In the genomic region with DNA sequence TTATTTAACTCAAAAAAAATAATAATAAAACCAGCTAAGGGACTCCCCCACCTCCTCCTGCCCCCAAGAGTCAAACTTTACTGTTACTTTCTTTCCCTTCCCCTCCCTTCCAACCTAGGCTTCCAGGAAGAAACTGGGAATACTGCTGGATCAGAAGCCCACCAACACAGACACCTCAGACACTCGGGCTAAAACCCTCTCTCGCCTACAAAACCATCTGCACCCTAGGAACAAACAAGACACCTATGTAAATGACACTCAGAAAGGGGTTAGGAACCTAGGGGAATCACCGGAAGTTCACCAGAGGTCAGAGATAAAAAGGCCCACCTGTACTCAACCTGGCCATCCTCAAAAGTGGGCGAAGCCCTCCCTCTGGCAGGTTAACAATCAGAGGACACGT, we compare ENCODE assay signal across 12 mouse cellular contexts. TPM values are rescaled to one million over a fixed set of nuclear protein-coding genes. Genes with fewer than 3 reads are reported as not detected.
DNase-seq lines count a peak whose midpoint lies in the region; ATAC-seq lines count a peak whose summit lies in the region.
"Had no signal": no experiment of that assay in that cellular context is flagged by ENCODE, and none has a peak within 500 bp of the region (broad histone marks: within the 10 kb centered on the region; RNA-seq: fewer than 3 reads in every experiment).

No protein-coding gene starts in this region.

- ATAC-seq in embryonic facial prominence, embryonic 15.5 days (ENCODE audit: insufficient number of reproducible peaks, low FRiP score, low TSS enrichment, low read depth): no peak
- ATAC-seq in kidney, embryonic 15.5 days (replicated peaks; ENCODE audit: low FRiP score): no peak
- no peak for ATAC-seq in neural tube, embryonic 13.5 days (ENCODE audit: low read depth)
- no peak for ATAC-seq in neural tube, embryonic 15.5 days (ENCODE audit: low FRiP score)
- no peak for ATAC-seq in stomach, embryonic 16.5 days (ENCODE audit: insufficient read depth, low FRiP score)
- ATAC-seq: midbrain, embryonic 13.5 days had no signal

- peak overlapping the region; percentile 72 for H3K27ac ChIP-seq in embryonic facial prominence, embryonic 15.5 days (replicated peaks)
- H3K27ac ChIP-seq in embryonic facial prominence, embryonic 10.5 days (replicated peaks): no peak overlapping the region
- H3K27ac ChIP-seq in kidney, embryonic 15.5 days: peak overlapping the region; percentile 94
- H3K27ac ChIP-seq in neural tube, embryonic 13.5 days (replicated peaks): peak overlapping the region; percentile 73; the same call in 1 of the 2 replicates
- H3K27ac ChIP-seq in neural tube, embryonic 15.5 days (replicated peaks): no peak overlapping the region
- peak overlapping the region; percentile 93 for H3K27ac ChIP-seq in stomach, embryonic 16.5 days (ENCODE audit: low read length)
- H3K27ac ChIP-seq: forebrain, embryonic 10.5 days; hindbrain, embryonic 10.5 days; midbrain, embryonic 13.5 days had no signal

- no peak overlapping the region for H3K4me2 ChIP-seq in embryonic facial prominence, embryonic 15.5 days (replicated peaks)
- peak overlapping the region; percentile 38; the same call in 1 of the 2 replicates for H3K4me2 ChIP-seq in kidney, embryonic 15.5 days
- no peak overlapping the region for H3K4me2 ChIP-seq in neural tube, embryonic 13.5 days
- H3K4me2 ChIP-seq in neural tube, embryonic 15.5 days: no peak overlapping the region
- H3K4me2 ChIP-seq in stomach, embryonic 16.5 days (ENCODE audit: low read depth, low read length): no peak overlapping the region
- H3K4me2 ChIP-seq: midbrain, embryonic 13.5 days had no signal

- H3K36me3 ChIP-seq in embryonic facial prominence, embryonic 15.5 days: no peaks in the 10 kb centered on the region
- H3K36me3 ChIP-seq in embryonic facial prominence, embryonic 10.5 days (replicated peaks): no peaks in the 10 kb centered on the region
- no peaks in the 10 kb centered on the region for H3K36me3 ChIP-seq in kidney, embryonic 15.5 days
- H3K36me3 ChIP-seq in neural tube, embryonic 13.5 days: no peaks in the 10 kb centered on the region
- no peaks in the 10 kb centered on the region; the same call in 1 of the 2 replicates for H3K36me3 ChIP-seq in neural tube, embryonic 15.5 days
- no peaks in the 10 kb centered on the region for H3K36me3 ChIP-seq in stomach, embryonic 16.5 days (ENCODE audit: control insufficient read depth, insufficient read depth, low read length)
- H3K36me3 ChIP-seq: forebrain, embryonic 10.5 days; G1E; hindbrain, embryonic 10.5 days; midbrain, embryonic 13.5 days had no signal

- H3K27me3 ChIP-seq in embryonic facial prominence, embryonic 15.5 days: no peaks in the 10 kb centered on the region
- no peaks in the 10 kb centered on the region for H3K27me3 ChIP-seq in embryonic facial prominence, embryonic 10.5 days (replicated peaks; ENCODE audit: low read depth, poor library complexity, severe bottlenecking)
- H3K27me3 ChIP-seq in kidney, embryonic 15.5 days: no peaks in the 10 kb centered on the region
- H3K27me3 ChIP-seq in neural tube, embryonic 13.5 days: no peaks in the 10 kb centered on the region
- H3K27me3 ChIP-seq in neural tube, embryonic 15.5 days (replicated peaks): no peaks in the 10 kb centered on the region
- no peaks in the 10 kb centered on the region for H3K27me3 ChIP-seq in stomach, embryonic 16.5 days (ENCODE audit: control insufficient read depth, insufficient read depth, low read length)
- H3K27me3 ChIP-seq: midbrain, embryonic 13.5 days had no signal

- peaks cover 21% of the 10 kb centered on the region for H3K4me1 ChIP-seq in embryonic facial prominence, embryonic 15.5 days
- peaks cover 22% of the 10 kb centered on the region for H3K4me1 ChIP-seq in embryonic facial prominence, embryonic 10.5 days
- H3K4me1 ChIP-seq in kidney, embryonic 15.5 days: peaks cover 53% of the 10 kb centered on the region
- peaks cover 41% of the 10 kb centered on the region for H3K4me1 ChIP-seq in neural tube, embryonic 13.5 days (replicated peaks)
- peaks cover 27% of the 10 kb centered on the region for H3K4me1 ChIP-seq in neural tube, embryonic 15.5 days
- H3K4me1 ChIP-seq in stomach, embryonic 16.5 days (ENCODE audit: control insufficient read depth, insufficient read depth, low read length): peaks cover 24% of the 10 kb centered on the region
- H3K4me1 ChIP-seq: midbrain, embryonic 13.5 days had no signal

- no peak overlapping the region for H3K9ac ChIP-seq in embryonic facial prominence, embryonic 15.5 days
- no peak overlapping the region for H3K9ac ChIP-seq in kidney, embryonic 15.5 days
- H3K9ac ChIP-seq in neural tube, embryonic 13.5 days: no peak overlapping the region
- H3K9ac ChIP-seq in neural tube, embryonic 15.5 days (replicated peaks): no peak overlapping the region
- H3K9ac ChIP-seq in stomach, embryonic 16.5 days (ENCODE audit: low read length): no peak overlapping the region; the same call in 1 of the 2 replicates
- H3K9ac ChIP-seq: midbrain, embryonic 13.5 days had no signal

- 59% methylated on average over 5 of the region's 5 CpGs for WGBS in embryonic facial prominence, embryonic 15.5 days
- WGBS in embryonic facial prominence, embryonic 10.5 days: 61% methylated on average over 5 of the region's 5 CpGs
- WGBS in kidney, embryonic 15.5 days: 45% methylated on average over 5 of the region's 5 CpGs
- 66% methylated on average over 5 of the region's 5 CpGs for WGBS in neural tube, embryonic 13.5 days
- 71% methylated on average over 5 of the region's 5 CpGs for WGBS in neural tube, embryonic 15.5 days
- 47% methylated on average over 5 of the region's 5 CpGs for WGBS in stomach, embryonic 16.5 days

- DNase-seq in embryonic facial prominence, embryonic 10.5 days (ENCODE audit: low spot score): no peak
- DNase-seq in kidney, postnatal 4 days: no peak
- DNase-seq in cerebellum, adult 18-20 months: no peak

- H3K9me3 ChIP-seq in embryonic facial prominence, embryonic 15.5 days (replicated peaks): no peaks in the 10 kb centered on the region
- H3K9me3 ChIP-seq in embryonic facial prominence, embryonic 10.5 days: no peaks in the 10 kb centered on the region
- H3K9me3 ChIP-seq in kidney, embryonic 15.5 days (replicated peaks): no peaks in the 10 kb centered on the region
- no peaks in the 10 kb centered on the region for H3K9me3 ChIP-seq in neural tube, embryonic 13.5 days
- H3K9me3 ChIP-seq in neural tube, embryonic 15.5 days (replicated peaks): no peaks in the 10 kb centered on the region
- H3K9me3 ChIP-seq in stomach, embryonic 16.5 days (replicated peaks; ENCODE audit: control insufficient read depth, low read length): no peaks in the 10 kb centered on the region
- H3K9me3 ChIP-seq: forebrain, embryonic 10.5 days; hindbrain, embryonic 10.5 days; midbrain, embryonic 13.5 days had no signal

- no peak overlapping the region for H3K4me3 ChIP-seq in embryonic facial prominence, embryonic 15.5 days (replicated peaks)
- no peak overlapping the region for H3K4me3 ChIP-seq in embryonic facial prominence, embryonic 10.5 days
- H3K4me3 ChIP-seq in kidney, embryonic 15.5 days (replicated peaks): no peak overlapping the region
- no peak overlapping the region for H3K4me3 ChIP-seq in neural tube, embryonic 13.5 days
- H3K4me3 ChIP-seq in neural tube, embryonic 15.5 days (replicated peaks): no peak overlapping the region
- H3K4me3 ChIP-seq in stomach, embryonic 16.5 days (replicated peaks; ENCODE audit: low read length): no peak overlapping the region
- H3K4me3 ChIP-seq: forebrain, embryonic 10.5 days; hindbrain, embryonic 10.5 days; midbrain, embryonic 13.5 days had no signal

RNA-seq across cellular contexts. Expression of gene Sorl1, which starts 15.0 kb away (rescaled TPM):
- polyA plus RNA-seq in embryonic facial prominence, embryonic 15.5 days (2015; fragmentation: Nextera tagmentation; extraction: Ambion mirVana): 8.3 and 8.5 TPM in 2 replicates
- 3.9 and 7.0 TPM in 2 replicates for polyA plus RNA-seq in embryonic facial prominence, embryonic 10.5 days (2016; fragmentation: Nextera tagmentation; extraction: Ambion mirVana)
- 8.4 and 9.1 TPM in 2 replicates for polyA plus RNA-seq in kidney, embryonic 15.5 days (2015; fragmentation: Nextera tagmentation; extraction: Ambion mirVana)
- 12.1 and 12.7 TPM in 2 replicates for polyA plus RNA-seq in neural tube, embryonic 13.5 days (2015; fragmentation: Nextera tagmentation; extraction: Ambion mirVana)
- 12.6 and 13.3 TPM in 2 replicates for polyA plus RNA-seq in neural tube, embryonic 15.5 days (2015; fragmentation: Nextera tagmentation; extraction: Ambion mirVana)
- polyA plus RNA-seq in stomach, embryonic 16.5 days (2015; fragmentation: Nextera tagmentation; extraction: Ambion mirVana): 12.0 and 12.9 TPM in 2 replicates

Comparison
In these comparisons a context has a peak if more than half of its experiments do, and no peak if none do; other contexts are left out.
1. H3K27ac ChIP-seq: peak in embryonic facial prominence, embryonic 15.5 days (single experiment), kidney, embryonic 15.5 days (single experiment), neural tube, embryonic 13.5 days (single experiment) and stomach, embryonic 16.5 days (single experiment); none in embryonic facial prominence, embryonic 10.5 days (single experiment) and neural tube, embryonic 15.5 days (single experiment).